Mouse (Mus musculus): ENCODE results near the gene Ccdc134.

GRCm38 (mm10) chr15:82148510-82148911 is 20.8 kb downstream of the Ccdc134 start:
- TF ChIP-seq CTCF (conservative IDR thresholded peaks at IDR 0.05; ENCODE audit: low read length) (no peak), NANOG (IDR thresholded peaks at IDR 0.05; ENCODE audit: borderline replicate concordance, low read length) (no peak), POU5F1 (IDR thresholded peaks at IDR 0.05; ENCODE audit: borderline replicate concordance, low read length) (no peak)
